Mouse (Mus musculus): ENCODE results near the gene Cbln4.

DNA sequence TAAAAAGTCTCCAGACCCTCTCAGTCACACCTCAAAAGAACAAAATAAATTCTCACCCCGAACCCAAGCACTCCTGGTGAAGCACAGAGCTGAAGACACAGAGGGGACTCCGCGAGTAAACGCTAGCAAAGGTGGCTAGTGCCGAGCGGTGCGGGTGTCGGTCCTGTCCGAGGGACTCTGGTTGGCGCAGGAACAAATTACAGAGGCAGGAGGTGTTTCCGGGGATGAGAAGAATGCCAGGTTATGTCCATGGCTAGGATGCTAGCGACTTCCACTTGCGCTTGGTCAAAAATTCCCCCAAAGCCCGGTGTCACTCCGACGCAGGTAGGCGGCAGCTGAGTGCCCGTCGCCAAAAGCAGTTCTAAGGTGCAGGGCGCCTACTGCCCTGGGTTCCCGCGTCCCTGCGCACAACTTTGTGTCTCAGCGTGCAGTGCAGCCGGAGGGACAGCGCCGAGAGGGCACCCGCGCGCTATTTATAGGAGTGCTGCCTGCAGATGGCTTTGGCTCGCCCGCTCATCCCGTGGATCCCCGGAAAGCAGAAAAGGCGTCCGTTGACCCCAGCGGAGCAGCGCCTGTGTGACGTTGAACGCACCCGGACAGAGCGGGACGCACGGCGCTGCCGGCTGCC is 545 bp downstream of the Cbln4 start:
- TF ChIP-seq CTCF (IDR thresholded peaks at IDR 0.05; ENCODE audit: low read depth, low read length) (no peak), POLR2A (IDR thresholded peaks at IDR 0.05; ENCODE audit: extremely low read depth, insufficient read depth, low read length) (no peak)
